Mouse (Mus musculus) liver, embryonic 13.5 days (tissue): ENCODE data around the gene Rapsn. TPM values are rescaled to one million over a fixed set of nuclear protein-coding genes. Genes with fewer than 3 reads are reported as not detected.

Source experiments
- polyA plus RNA-seq: library from polyadenylated mRNA; unstranded; fragments of >200 nt; fragmentation: Nextera tagmentation; extraction: Ambion mirVana; gene quantifications from 2 replicates; pipeline ENCODE4 v1.2.1, GENCODE M21; 2015

Rapsn gene
- polyA plus RNA-seq, 1 experiment from 2014 or later, result 0.69 TPM

Other genes with a start within 250 kb of the Rapsn start
- gene Mtch2, start 188.5 kb upstream of the Rapsn start, polyA plus RNA-seq, result 152 and 154 TPM in 2 replicates
- gene C1qtnf4, start 149.8 kb upstream of the Rapsn start, polyA plus RNA-seq, result 3.0 and 4.4 TPM in 2 replicates
- gene Kbtbd4, start 130.9 kb upstream of the Rapsn start, polyA plus RNA-seq, result 17.5 and 21.0 TPM in 2 replicates
- 156 and 162 TPM in 2 replicates for gene Ndufs3, start 130.8 kb upstream of the Rapsn start, polyA plus RNA-seq
- gene Celf1, start 95.2 kb upstream of the Rapsn start, polyA plus RNA-seq, result 54.9 and 68.3 TPM in 2 replicates
- 188 and 213 TPM in 2 replicates for gene Psmc3, start 18.4 kb downstream of the Rapsn start, polyA plus RNA-seq
- gene Slc39a13, start 34.8 kb downstream of the Rapsn start, polyA plus RNA-seq, result 10.6 and 10.9 TPM in 2 replicates
- gene Spi1, start 46.8 kb downstream of the Rapsn start, polyA plus RNA-seq, result 14.1 and 15.1 TPM in 2 replicates
- gene Mybpc3, start 82.5 kb downstream of the Rapsn start, polyA plus RNA-seq, result 0.14 and 0.95 TPM in 2 replicates
- gene Madd, start 148.2 kb downstream of the Rapsn start, polyA plus RNA-seq, result 7.4 and 8.4 TPM in 2 replicates
- gene Nr1h3, start 167.2 kb downstream of the Rapsn start, polyA plus RNA-seq, result 14.1 and 16.5 TPM in 2 replicates
- 8.2 and 10.4 TPM in 2 replicates for gene Acp2, start 167.3 kb downstream of the Rapsn start, polyA plus RNA-seq
- gene Ddb2, start 201.4 kb downstream of the Rapsn start, polyA plus RNA-seq, result 5.5 and 6.0 TPM in 2 replicates
- 10.5 and 11.5 TPM in 2 replicates for gene Pacsin3, start 220.3 kb downstream of the Rapsn start, polyA plus RNA-seq
- gene Arfgap2, start 229.4 kb downstream of the Rapsn start, polyA plus RNA-seq, result 64.1 and 70.4 TPM in 2 replicates